Mouse (Mus musculus): Measurements from ENCODE around the gene Tas2r134. TPM values are rescaled to one million over a fixed set of nuclear protein-coding genes. Genes with fewer than 3 reads are reported as not detected.

Tas2r134 gene
- total RNA-seq (2021) = not detected
- long read RNA-seq, experiment 1 = 0 reads
- long read RNA-seq, experiment 2 = 0 reads

DNA sequence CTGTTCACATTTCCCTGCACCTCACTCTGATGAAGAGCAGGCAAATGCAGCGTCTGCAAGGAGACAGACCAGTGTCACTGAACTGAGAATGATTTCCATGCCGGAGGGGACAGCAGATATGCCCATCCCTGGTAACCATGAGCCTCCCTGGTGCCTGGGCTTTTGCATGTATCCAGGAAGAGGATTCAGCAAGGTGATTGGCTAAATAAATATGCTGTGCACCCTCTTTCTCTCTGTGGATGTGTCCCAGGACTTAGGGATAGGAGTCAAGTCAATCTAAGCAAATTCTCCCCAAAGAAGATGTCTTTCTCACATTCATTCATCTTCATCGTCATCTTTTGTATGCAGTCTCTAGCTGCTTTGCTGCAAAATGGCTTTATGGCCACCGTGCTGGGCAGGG is at the start of gene Tas2r134:
TSS of gene Tas2r134 (plus strand) at position 301 of the 400 bp plus-strand sequence.
- DNase-seq = no peak

DNA sequence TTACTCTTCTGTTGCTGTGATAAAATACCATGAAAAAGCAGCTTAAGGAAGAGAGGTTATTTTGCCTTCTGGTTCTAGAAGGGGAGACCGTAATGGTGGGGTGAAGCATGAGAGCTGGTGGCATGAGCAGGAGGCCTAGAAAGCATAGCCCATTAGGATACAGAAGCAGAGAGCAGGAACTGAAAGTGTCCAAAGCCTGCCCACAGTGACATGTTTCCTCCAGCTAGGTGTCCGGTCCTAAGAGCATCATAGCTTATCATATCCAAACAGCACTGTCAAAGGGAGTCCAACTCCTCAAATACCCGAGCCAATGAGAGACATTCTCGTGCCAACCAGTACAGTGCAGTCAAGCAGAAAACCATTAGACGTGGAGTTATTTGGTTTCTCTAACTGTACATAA is 47.5 kb upstream of the Tas2r134 start:
- no peak for DNase-seq

DNA sequence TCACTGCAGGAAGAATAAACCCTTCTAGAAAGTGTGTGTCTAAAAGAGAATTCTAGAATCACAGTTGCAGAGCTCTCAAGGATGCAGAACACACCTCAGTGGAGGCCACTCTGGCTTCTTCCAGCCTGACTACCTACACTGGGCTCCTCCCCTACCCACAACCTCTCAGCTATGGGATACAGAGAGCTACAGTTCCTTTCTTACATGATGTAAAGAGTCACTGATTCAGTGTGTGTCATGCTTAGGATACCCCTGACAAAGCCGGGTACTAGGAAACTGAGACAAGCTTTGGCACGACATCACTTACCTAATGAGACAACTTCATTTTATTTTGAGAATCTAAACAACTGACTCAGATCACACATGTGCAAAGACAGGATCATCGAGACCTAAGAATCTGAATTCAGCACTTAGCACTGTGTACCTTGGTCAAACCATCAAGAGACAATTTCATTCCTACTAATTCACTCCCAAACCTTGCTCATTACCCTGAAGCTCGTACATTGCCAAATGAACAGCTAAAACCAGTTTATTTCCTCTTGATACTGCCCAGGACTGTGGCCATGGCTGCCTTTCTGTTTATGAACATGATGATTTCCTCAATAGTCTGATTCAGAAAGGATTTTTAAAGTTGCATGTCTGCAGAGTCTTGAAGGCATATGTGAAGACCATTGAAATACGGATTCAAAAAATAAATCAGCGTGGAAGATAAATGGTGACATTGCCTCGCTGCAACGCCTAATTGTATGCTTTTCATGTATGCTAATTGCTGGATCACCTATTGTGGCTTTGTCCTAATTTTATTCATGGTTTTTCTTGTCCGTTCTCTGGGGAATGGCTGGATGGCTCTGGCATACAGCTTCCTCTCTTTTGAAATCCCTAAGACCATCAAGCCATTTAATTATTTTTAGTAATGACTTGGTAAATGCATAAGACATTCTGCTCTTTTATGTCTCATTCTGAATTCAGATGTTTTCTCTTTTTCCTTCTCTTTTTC is 43.0 kb upstream of the Tas2r134 start:
- DNase-seq = no peak

DNA sequence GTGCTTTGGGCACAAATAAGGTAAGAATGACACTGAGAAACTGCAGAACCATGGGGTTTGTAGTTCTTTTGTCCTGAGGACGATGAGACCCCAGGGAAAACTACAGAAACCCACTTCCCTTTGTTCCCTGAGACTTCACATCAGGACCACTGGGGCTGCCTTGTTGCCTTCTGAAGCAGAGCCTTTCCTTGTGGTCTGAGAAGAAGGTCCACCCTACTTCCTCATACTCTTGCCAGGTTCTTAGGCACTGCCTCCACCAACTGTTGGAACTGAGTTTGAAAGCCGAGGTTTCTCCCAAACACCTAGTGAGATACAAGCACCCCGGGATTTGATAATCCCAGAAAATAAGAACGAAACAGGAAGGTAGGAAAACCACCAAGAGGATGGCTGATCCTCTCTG is 39.0 kb upstream of the Tas2r134 start:
- DNase-seq = no peak

DNA sequence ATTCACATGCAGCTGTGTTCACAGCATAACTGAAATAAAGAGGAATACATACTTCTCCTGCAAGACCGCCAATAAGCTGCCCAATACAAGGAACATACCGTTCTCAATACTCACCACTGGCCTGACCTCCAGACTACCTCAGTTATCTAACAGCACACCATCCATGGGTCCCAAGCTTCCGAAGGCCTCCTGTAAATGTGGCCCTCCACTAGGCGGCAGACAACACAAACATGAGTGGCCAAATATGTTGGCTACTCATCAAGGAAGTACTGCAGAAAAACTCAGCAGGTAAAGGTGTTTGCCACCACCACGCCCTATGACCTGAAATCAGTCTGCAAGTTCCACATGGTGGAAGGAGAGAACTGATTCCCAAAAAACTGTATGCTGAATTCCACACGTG is 38.4 kb upstream of the Tas2r134 start:
- DNase-seq = no peak

DNA sequence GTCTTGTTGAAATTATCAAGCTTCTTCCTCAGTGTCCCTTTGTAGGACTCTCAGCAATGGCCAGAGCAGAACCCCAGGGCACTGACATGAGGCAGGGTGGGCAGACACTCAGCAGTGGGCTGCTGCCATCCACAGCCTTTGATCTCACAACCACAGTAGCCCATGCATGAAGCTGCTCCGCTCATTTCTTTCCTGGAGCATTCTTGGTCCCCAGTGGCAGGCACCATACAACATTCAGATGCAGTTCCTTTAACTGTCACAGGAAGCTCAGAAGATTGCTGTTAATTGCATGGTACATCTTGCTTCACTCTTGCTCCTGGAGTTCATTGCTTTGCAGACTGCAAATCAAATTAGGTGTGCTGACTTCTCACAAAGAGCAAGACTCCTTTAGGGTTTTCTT is 37.7 kb upstream of the Tas2r134 start:
- DNase-seq = no peak

DNA sequence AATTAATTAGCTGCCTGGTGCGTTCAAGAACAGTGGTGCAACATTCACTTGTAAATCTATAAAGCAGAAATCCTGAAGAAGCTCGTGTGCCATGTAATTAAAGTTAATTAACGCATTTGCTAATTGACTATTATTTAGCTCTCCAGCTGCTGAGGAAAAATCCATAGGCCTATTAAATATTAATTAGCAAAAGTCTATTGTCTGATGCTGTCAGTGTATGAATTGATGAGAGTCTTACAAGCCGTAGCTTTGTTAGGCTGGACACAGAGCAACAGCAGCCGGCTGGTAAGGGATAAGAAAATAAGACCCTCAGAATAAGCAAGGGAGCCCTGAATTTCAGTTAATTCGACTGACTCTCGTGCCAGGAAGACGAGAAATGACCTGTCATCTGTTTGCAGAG is 37.0 kb upstream of the Tas2r134 start:
- DNase-seq = no peak

DNA sequence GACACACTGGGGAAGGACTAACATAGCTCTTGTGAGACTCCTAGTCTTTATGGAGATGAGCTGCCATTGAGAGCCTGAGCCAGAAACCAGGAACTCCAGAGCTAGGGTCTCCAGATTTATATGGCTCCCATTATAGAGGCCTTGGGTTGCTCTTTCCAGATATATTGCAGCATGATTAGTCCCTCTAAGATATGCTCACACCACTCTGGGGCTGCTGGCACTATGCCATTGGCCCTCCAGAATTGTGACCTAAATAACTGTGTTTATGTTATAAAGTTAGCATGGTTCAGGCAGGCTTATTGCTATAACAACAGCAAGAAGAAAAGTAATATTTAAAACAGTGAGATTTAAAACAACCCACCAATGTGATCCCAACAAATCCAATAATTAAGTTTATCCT is 35.2 kb upstream of the Tas2r134 start:
- no peak for DNase-seq

DNA sequence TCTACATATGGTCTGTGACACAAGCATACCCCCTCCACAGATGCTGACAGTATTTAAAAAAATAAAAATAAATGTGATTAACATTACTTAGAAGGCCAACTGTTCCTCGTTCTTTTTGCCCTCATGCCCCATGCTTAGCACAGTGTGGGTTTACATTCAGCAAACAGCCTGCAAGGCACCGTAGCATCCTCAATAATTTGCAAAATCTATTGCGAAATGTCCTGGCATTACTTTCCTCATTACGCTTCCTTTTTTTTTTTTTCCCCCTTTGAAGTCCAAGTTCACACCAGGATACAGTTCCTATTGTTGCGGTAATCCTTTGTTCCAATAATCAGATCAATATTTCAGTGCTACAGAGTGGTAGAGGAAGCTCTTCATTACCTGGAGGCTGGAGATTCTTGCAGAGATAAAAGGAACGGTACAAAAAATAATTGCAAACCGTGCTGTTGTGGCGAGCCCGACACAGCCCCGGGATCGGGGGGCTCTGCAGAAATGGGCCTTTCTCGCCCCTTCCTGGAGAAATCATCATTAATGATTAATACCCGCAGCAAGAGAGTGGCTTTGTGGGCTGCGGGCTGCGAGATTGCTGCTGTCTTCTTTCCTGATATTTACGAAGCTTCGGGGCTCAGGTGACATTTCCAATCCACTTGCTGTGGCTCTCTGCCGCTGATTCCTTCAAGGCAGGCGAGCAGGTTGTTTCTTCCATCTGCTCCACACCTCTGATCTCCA is 27.7 kb upstream of the Tas2r134 start:
- DNase-seq = no peak

DNA sequence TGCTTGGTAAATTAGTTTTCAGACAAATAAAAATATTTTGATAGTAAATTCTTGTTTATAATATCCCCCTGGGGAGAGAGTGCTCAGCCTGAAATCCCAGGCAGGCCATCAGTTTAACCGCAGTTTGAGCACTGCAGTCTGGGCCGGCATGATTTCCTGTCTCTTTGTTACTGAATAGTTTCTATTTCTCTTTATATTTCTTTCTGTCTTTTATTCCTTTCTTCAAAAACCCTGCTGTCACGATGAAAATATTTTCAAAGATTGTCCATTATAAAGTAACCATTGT is 27.2 kb upstream of the Tas2r134 start:
- DNase-seq = no peak

DNA sequence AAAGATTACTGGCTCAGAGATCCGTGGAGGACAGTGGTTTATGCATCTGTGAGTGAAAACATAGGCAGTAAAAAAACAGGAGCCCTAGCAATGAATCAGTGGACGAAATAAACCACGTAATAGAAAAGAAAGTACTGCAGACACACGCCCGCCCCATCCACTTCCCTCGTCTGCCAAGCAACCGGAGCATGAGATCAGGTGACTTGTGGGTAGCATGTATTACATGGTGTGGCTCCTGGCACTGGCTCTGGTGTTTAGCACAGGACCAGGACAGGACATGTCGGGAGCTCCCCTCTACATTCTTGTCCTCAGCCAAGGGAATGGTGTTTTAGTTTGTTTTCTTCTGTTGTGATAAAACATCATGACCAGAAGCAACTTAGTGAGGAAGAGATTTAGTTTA is 26.4 kb upstream of the Tas2r134 start:
- DNase-seq = no peak

DNA sequence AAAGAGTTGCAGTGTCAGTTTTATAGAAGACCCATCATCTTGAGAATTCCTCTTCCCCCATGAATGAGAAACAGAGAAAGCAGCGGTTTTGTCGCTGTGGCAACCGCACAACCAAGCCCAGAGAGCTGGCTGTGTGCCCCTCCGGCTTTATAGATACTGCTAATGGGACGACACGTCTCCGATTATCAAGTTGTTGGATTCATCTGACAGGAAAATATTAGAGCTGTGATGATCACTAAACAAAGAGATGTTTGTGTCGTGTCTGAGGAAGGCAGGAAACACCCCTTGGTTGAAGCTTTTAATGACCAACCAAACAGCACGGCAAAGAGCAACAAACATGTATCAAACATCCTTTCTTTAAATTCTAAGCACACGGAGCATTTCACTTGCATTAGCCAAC is 17.0 kb upstream of the Tas2r134 start:
- no peak for DNase-seq

DNA sequence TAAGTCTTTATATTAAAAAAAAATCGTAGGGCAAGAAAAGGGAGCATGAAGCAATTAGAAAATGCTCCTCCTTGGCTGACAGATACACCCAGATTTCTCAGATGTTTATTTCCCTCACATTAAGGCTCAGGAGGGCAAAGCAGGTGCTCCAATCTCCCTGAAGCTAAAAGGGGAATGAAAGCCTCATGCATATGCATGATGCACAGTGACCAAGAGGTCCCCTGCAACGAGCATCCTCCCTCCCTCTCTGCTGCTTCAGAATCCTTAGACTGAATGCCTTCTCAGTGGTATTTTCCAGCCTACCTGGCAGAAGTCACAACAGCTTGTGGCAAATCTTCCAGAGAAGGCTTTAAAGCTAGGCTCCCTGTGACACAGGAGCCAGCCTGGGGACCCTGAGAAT is 16.4 kb upstream of the Tas2r134 start:
- DNase-seq = no peak

DNA sequence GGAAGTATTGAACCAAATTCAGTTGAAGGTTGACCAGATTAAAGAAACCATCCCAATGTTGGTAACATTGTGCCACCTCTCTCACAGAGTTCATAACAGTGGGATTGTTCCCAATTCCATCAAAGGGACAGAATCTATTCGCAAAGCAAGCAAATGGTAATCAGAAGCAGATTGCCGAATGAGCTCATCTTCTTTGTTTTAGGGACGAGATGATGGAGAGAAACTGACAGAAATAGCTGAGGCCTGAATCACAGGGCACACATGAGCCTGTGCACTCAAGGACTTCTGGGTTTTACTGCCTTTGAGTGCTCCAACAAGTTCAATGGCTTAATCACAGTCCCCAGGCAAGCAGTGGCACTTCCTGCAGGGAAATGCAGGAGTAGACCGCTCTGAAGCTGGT is 13.6 kb upstream of the Tas2r134 start:
- no peak for DNase-seq

DNA sequence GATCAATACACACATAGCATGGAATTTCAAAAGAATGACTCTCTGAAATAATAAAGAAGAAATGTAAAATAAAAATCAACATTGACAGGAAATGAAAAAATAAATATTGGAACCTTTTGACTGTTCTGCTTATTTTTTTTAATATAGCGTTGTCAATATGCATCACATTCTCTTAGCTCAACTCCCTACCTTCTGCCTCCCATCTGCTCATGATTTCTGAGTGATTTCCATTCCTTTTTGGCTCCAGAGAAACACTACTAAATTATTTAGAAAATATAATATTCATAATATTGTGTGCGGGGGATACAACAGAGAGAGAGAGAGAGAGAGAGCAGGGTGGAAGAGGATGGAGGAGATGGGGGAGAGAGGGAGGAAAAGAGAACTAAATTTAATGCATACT is 5.4 kb upstream of the Tas2r134 start:
- DNase-seq = no peak

DNA sequence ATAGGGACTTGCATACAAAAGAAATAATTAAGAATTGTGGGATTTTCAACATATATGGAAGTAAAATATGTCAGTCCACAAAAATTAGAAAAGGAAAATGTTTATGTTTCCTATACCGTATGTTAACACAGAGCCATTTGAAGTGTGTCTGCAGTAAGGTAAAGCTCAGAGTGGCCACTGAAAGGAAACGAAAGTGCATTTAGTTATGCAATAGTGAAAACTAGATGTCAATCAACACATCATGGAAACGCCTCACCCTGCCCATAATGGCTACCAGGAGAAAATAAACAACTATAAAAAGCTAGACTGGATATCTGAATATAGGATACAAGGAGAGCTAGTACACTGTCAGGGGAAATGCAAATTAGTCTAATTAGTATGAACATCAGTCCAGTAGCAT is 1.3 kb upstream of the Tas2r134 start:
- no peak for DNase-seq

DNA sequence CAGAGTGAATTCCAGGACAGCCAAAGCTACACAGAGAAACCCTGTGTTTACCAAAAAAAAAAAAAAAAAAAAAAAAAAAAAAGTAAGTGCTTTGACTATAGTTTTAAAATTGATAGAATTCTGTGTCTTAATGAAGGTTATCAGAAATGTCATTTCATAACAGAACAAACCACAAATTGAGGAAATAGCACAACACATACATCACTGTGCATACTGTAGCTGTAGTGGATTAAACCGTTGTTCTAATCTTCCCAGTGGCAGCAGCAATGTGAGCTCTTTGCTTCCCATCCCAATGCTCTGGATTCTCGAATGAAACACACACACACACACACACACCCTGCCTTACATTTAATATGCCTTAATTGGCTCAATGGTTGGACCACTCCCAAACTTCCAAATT is 4.1 kb downstream of the Tas2r134 start:
- no peak for DNase-seq

DNA sequence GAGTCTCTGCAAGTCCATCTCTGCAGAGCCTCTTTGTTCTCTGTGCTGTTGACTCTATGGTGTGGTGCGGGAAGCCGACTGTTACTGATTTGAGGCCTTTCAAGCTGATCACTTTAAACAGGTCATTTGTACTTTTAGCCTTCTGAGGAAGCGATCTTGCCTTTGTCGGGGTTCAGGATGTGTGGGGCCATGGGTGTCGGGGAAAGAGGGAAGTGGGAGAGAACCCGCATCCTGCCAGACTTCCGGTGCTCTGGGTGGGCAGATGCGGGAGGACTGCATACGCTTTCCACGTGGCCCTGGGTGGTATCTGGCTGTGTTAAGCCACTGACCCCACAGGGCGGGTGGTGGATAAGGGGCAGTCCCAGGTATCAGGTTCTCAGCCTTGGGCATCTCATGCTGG is 10.4 kb downstream of the Tas2r134 start:
- DNase-seq = no peak

DNA sequence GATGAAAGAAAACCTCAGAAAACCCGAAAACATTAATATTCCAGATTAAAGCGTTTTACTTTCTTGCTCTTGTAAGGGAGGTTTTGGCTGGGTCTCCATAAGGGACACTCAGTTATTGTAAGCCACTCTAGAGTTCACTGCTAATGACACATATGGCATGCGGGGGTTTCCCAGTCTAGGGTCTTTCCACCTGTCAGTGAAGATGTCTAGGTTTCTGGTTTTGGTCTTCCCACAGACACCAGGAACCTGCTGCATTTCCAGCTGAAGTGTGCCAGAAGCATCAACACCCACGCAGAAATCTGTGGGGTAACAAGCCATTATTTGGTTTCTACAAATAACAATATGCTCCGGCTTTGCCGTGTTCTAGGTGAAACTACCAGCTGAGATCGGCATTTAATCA is 14.3 kb downstream of the Tas2r134 start:
- no peak for DNase-seq

DNA sequence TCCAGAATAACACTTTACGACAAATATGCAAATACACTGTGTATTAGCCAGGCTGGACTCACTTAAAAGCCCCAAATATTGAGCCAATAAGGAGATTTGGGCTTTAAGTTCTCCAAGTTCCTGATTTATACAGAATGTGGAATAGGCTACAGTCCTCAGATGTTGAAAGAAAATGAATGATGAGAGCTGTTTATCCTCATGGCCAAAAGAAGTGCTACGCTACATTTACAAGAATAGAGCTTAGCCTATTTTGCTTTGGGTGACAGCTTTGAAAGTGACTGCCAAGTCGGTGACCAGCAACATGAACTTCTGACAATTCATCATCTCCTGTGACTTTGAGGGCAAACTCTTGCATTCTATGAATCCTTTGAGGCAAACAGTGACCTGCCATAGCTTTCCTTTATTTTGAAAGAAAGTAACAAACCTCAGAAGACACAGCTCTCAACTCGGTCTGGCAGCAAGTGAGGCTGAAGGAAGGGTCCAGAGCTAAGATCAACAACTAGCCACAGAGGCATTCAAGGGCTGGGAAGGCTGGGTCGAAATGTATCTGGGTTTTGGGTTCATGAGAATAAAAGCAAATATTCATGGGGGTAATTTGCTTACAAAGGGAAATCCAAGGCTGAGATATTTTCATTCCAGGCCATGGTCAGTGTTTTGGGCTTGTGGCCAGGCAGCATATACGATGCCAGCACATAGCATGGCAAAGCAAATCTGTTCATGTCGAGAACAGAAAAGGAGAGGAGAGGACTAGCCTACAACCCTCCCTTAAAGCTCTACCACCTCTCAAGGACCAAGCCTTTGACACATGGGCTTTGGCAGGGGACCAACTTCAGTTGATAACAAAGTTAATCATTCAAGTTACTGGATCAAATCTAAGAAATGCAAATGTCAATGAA is 16.2 kb downstream of the Tas2r134 start:
- no peak for DNase-seq

DNA sequence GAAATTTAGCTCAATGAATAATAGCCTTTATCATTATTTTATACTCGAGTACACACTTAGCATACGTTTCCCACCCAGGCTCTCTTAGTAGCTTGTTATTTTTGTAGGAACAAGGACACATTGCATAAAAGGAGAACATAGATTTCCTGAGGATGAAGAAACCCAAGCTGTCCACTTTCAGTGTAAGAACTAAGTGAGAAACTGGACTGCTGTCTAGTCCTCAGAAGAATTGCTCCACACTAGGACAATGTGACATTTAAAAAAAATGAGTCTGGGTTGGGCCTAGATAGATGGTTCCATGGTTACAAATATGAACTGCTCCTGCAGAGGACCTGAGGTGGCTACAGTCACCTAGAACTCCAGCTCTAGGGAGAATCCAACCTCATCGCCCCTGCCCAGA is 20.7 kb downstream of the Tas2r134 start:
- no peak for DNase-seq

DNA sequence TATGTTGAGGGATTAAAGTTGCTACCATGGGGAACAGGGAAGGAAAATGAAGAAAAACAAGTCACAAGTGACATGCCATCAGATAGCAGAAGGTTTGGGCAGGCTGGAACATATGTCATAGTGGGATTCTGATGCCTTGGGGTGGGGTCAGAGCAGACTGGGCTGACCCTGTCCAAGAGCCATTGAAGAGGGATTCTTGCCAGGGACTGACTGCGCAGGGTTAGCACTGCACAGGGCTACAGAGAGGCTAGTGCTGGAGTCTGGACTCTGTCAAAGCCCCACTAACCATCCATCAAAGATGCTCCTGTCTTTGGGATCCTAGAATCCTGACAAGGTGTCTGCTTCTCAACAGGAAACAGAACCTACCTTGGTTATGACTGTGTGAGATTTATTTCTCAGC is 22.6 kb downstream of the Tas2r134 start:
- no peak for DNase-seq

DNA sequence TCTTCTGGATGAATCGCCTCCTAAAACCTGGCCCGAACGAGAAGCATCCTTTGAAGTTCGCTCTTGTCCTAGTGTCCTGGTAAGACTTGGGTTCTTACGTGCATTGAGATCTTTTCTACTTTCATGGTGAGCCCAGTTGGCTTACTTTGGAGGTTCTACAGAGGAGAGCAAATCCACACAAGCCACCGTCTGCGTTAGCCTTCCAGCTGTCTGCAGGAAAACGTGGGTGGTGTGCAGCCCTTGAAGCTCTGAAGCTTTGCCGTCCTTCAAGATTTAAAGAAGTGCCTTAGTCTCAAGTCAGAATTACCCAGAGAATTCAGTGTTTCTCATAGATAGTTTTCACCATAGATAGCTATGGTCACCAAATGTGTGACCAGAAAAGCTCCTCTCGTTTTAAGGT is 24.8 kb downstream of the Tas2r134 start:
- DNase-seq = no peak

Measured in gastrocnemius, postnatal 25 days (tissue).